Mouse (Mus musculus) duodenum, adult 2 months (tissue): ENCODE measurements around the gene Sfmbt2. TPM values are rescaled to one million over a fixed set of nuclear protein-coding genes. Genes with fewer than 3 reads are reported as not detected.

Experiments
- polyA plus RNA-seq: library from polyadenylated mRNA; depleted of rRNA; stranded (reverse); fragments of >200 nt; gene quantifications from 2 replicates; pipeline ENCODE4 v1.2.3, GENCODE M21; 2012; ENCODE audit warnings: low replicate concordance; rRNA removed

Sfmbt2 gene
- not detected in 2 replicates for polyA plus RNA-seq

DNA sequence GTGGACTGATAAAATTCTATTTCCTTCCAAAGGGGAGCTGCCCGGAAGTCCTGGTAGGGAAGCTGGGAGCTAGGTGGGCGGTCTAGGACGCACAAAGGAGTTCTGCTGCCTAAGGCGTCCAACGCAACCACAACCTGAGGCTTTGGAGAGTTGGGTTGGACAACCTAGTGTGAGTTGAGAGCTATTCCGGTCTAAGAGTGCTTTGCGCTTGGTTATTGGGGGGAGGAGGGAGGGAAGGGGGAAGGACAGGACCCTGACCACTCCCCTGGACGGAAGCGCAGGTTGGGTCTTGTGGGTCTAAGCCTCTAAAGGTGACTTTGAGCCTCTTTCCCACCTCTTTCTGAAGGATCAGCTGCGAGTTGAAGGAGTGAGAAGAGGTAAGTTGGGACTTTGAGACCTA is at the start of gene Sfmbt2:
Gene Sfmbt2 (plus strand): TSS at position 335 of the 400 bp plus-strand sequence.

Other genes with a start within 250 kb of the Sfmbt2 start
- gene Itih2, start 239.1 kb upstream of the Sfmbt2 start, polyA plus RNA-seq, result 1.5 TPM in 1 of 2 replicates, not detected in the other
- gene Itih5, start 216.9 kb upstream of the Sfmbt2 start, polyA plus RNA-seq, result 1.5 and 1.7 TPM in 2 replicates